ENCODE assay signal across 8 mouse cellular contexts in genomic region chr14:48119012-48119647, GRCm38 (mm10). TPM values are rescaled to one million over a fixed set of nuclear protein-coding genes. Genes with fewer than 3 reads are reported as not detected.
DNase-seq lines count a peak whose midpoint lies in the region; ATAC-seq and TF ChIP-seq lines count a peak whose summit lies in the region.

No protein-coding gene starts in this region.

- H3K9ac ChIP-seq in forebrain, embryonic 11.5 days (ENCODE audit: low read length): no peak overlapping the region
- no peak overlapping the region for H3K9ac ChIP-seq in limb, embryonic 13.5 days

- H3K36me3 ChIP-seq in forebrain, embryonic 11.5 days (ENCODE audit: control insufficient read depth, insufficient read depth, low read length): no peaks in the 10 kb centered on the region
- H3K36me3 ChIP-seq in limb, embryonic 13.5 days: no peaks in the 10 kb centered on the region

- no peak overlapping the region for H3K4me3 ChIP-seq in forebrain, embryonic 11.5 days (ENCODE audit: low read depth, low read length)
- H3K4me3 ChIP-seq in limb, embryonic 13.5 days: peak overlapping the region; percentile 83; the same call in 1 of the 2 replicates
- H3K4me3 ChIP-seq in left cerebral cortex, adult 2 months: no peak overlapping the region

- no peaks in the 10 kb centered on the region; the same call in 1 of the 2 replicates for H3K27me3 ChIP-seq in forebrain, embryonic 11.5 days (ENCODE audit: control insufficient read depth, insufficient read depth, low read length)
- H3K27me3 ChIP-seq in limb, embryonic 13.5 days: 0 out of 2 replicates have a peak, but pooled peaks cover 2% of the 10 kb centered on the region

- H3K4me1 ChIP-seq in forebrain, embryonic 11.5 days (replicated peaks; ENCODE audit: control insufficient read depth, insufficient read depth, low read length): peaks cover 20% of the 10 kb centered on the region
- peaks cover 36% of the 10 kb centered on the region for H3K4me1 ChIP-seq in limb, embryonic 13.5 days

- ATAC-seq in forebrain, embryonic 11.5 days (replicated peaks; ENCODE audit: low FRiP score): no peak
- ATAC-seq in limb, embryonic 13.5 days (ENCODE audit: low FRiP score, low read depth): no peak

- no peak for TF ChIP-seq CTCF in left cerebral cortex, adult 2 months (IDR thresholded peaks at IDR 0.05)

- peak; percentile 84 for DNase-seq in heart, adult 11 months
- DNase-seq in heart, postnatal 36 days: no peak
- DNase-seq in ES-CJ7 (ENCODE audit: low read depth, low spot score): peak; percentile 7
- DNase-seq in forebrain, embryonic 11.5 days (ENCODE audit: low spot score): peak; percentile 58
- no peak for DNase-seq in ovary, postnatal 10 days (ENCODE audit: low spot score)
- DNase-seq in adrenal gland, postnatal 14 days: no peak
- no peak for DNase-seq in left cerebral cortex, adult 2 months (ENCODE audit: extremely low spot score in 1 of 2, low spot score in 2 of 2)

- WGBS in forebrain, embryonic 11.5 days: 4% methylated on average over 9 of the region's 9 CpGs
- 8% methylated on average over 9 of the region's 9 CpGs for WGBS in limb, embryonic 13.5 days

- intact Hi-C loops in heart, postnatal 36 days (cut with DNase I): no loop called here
- intact Hi-C loops in left cerebral cortex, adult 2 months (cut with DNase I): no loop called here

- no peak overlapping the region for H3K27ac ChIP-seq in forebrain, embryonic 11.5 days (ENCODE audit: low read depth, low read length)
- no peak overlapping the region for H3K27ac ChIP-seq in limb, embryonic 13.5 days
- H3K27ac ChIP-seq in left cerebral cortex, adult 2 months: no peak overlapping the region

- peak overlapping the region; percentile 35; the same call in 1 of the 2 replicates for H3K4me2 ChIP-seq in forebrain, embryonic 11.5 days (ENCODE audit: low read depth, low read length, severe bottlenecking)
- peak overlapping the region; percentile 84 for H3K4me2 ChIP-seq in limb, embryonic 13.5 days (replicated peaks)

- no peaks in the 10 kb centered on the region for H3K9me3 ChIP-seq in forebrain, embryonic 11.5 days (ENCODE audit: control insufficient read depth, low read length)
- no peaks in the 10 kb centered on the region for H3K9me3 ChIP-seq in limb, embryonic 13.5 days

RNA-seq across cellular contexts. Expression of gene Peli2, which starts 1.5 kb away (rescaled TPM):
- 10 to 100 TPM; 17.1 to 22.9 TPM for total RNA-seq in heart, postnatal 36 days (2021)
- polyA plus RNA-seq in forebrain, embryonic 11.5 days (2014; fragmentation: Nextera tagmentation; extraction: Ambion mirVana): 8.6 and 8.8 TPM in 2 replicates
- 9.0 and 10.4 TPM in 2 replicates for polyA plus RNA-seq in limb, embryonic 13.5 days (2015; fragmentation: Nextera tagmentation; extraction: Ambion mirVana)
- total RNA-seq in adrenal gland, postnatal 14 days (2021): 25.8 and 33.5 TPM in 2 replicates
- 10 to 100 TPM; 19.3 to 23.1 TPM for total RNA-seq in left cerebral cortex, adult 2 months (2021)

Comparison
In these comparisons a context has a peak if more than half of its experiments do, and no peak if none do; other contexts are left out.
1. DNase-seq: peak in heart, adult 11 months (single experiment), ES-CJ7 (single experiment) and forebrain, embryonic 11.5 days (single experiment); none in heart, postnatal 36 days (0 of 2), ovary, postnatal 10 days (single experiment), adrenal gland, postnatal 14 days (single experiment) and left cerebral cortex, adult 2 months (0 of 2).